Mouse (Mus musculus) lung, postnatal 14 days (tissue): ENCODE results near the gene Paqr8.
A peak's percentile ranks its signal among the peaks of the same experiment; 100 is the strongest.
"Not testable (repeated sequence)": the region's sequence is repeated elsewhere in the genome, so short reads cannot be mapped to it uniquely, and the experiment has no call there.

Experiments
- DNase-seq: peaks from one replicate; pipeline ENCODE4 v3.0.0; 2021

Gene Paqr8

GRCm38 (mm10) chr1:20912527-20913171, 22.2 kb downstream of the Paqr8 start:
- DNase-seq, result no peak

- no peak for DNase-seq
Measured at GRCm38 (mm10) chr1:20914769-20915168, 24.4 kb downstream of the Paqr8 start.

- DNase-seq, result no peak
Measured at GRCm38 (mm10) chr1:20915608-20916007, 25.2 kb downstream of the Paqr8 start.

GRCm38 (mm10) chr1:20917496-20918050, 27.2 kb downstream of the Paqr8 start:
- DNase-seq, result no peak

GRCm38 (mm10) chr1:20919728-20920127, 29.3 kb downstream of the Paqr8 start:
- no peak for DNase-seq

GRCm38 (mm10) chr1:20921081-20921528, 30.7 kb downstream of the Paqr8 start:
- DNase-seq, result no peak

GRCm38 (mm10) chr1:20922612-20923399, 32.4 kb downstream of the Paqr8 start:
- DNase-seq, result peak; percentile 57

GRCm38 (mm10) chr1:20925324-20925723, 34.9 kb downstream of the Paqr8 start:
- not testable (repeated sequence) for DNase-seq

- no peak for DNase-seq
Measured at GRCm38 (mm10) chr1:20925926-20926325, 35.5 kb downstream of the Paqr8 start.

GRCm38 (mm10) chr1:20926376-20926775, 36.0 kb downstream of the Paqr8 start:
- DNase-seq, result no peak

GRCm38 (mm10) chr1:20928487-20928886, 38.1 kb downstream of the Paqr8 start:
- DNase-seq, result no peak

- peak; percentile 75 for DNase-seq
Measured at GRCm38 (mm10) chr1:20933457-20933856, 43.1 kb downstream of the Paqr8 start.

- no peak for DNase-seq
Measured at GRCm38 (mm10) chr1:20935106-20935505, 44.7 kb downstream of the Paqr8 start.

GRCm38 (mm10) chr1:20939046-20939445, 48.6 kb downstream of the Paqr8 start:
- DNase-seq, result peak; percentile 75

GRCm38 (mm10) chr1:20940151-20940550, 49.7 kb downstream of the Paqr8 start:
- peak; percentile 64 for DNase-seq

GRCm38 (mm10) chr1:20941322-20941721, 50.9 kb downstream of the Paqr8 start:
- DNase-seq, result no peak

- DNase-seq, result no peak
Measured at GRCm38 (mm10) chr1:20941857-20942256, 51.5 kb downstream of the Paqr8 start.

GRCm38 (mm10) chr1:20943016-20943415, 52.6 kb downstream of the Paqr8 start:
- DNase-seq, result no peak

- peak; percentile 93 for DNase-seq
Measured at GRCm38 (mm10) chr1:20951300-20951763, 60.9 kb downstream of the Paqr8 start, which contains the start of gene Efhc1. Gene Efhc1, plus strand, starts transcription at chr1:20951626.

GRCm38 (mm10) chr1:20951799-20952198, 61.4 kb downstream of the Paqr8 start:
- no peak for DNase-seq

GRCm38 (mm10) chr1:20954876-20955275, 64.5 kb downstream of the Paqr8 start:
- DNase-seq, result no peak

- DNase-seq, result no peak
Measured at GRCm38 (mm10) chr1:20969642-20970041, 79.2 kb downstream of the Paqr8 start.

GRCm38 (mm10) chr1:20973389-20973788, 83.0 kb downstream of the Paqr8 start:
- DNase-seq, result no peak
